Mouse (Mus musculus): ENCODE measurements at regions not wholly inside any gene's neighbourhood (a gene's known extent, or its start where the extent isn't known, plus 50 kb on each side); places are given as distances from the start of the nearest gene placed in this dataset.

GRCm38 (mm10) chr16:50736151-50737047 lies 145.4 kb upstream of the Ccdc54 start:
- Histone ChIP-seq H3K4me3 (ENCODE audit: inconsistent target) (peak overlapping the region; percentile 52), H3K27ac (peak overlapping the region; percentile 79), H3K36me3 (ENCODE audit: inconsistent target) (no peaks in the 10 kb centered on the region), H3K79me2 (ENCODE audit: inconsistent target) (peaks cover 10% of the 10 kb centered on the region)
- 9% methylated on average over 21 of the region's 21 CpGs for WGBS (ENCODE audit: missing documents)

- peaks cover 36% of the 10 kb centered on the region for H3K79me2 ChIP-seq (ENCODE audit: inconsistent target)
- H3K4me3 ChIP-seq (ENCODE audit: inconsistent target): no peak overlapping the region
- no peaks in the 10 kb centered on the region for H3K36me3 ChIP-seq (ENCODE audit: inconsistent target)
- no peak overlapping the region for H3K27ac ChIP-seq
- 98% methylated on average over 3 of the region's 3 CpGs for WGBS (ENCODE audit: missing documents)
These were observed 142.4 kb upstream of the Ccdc54 start for GRCm38 (mm10) chr16:50733359-50733758.

- H3K4me3 ChIP-seq (ENCODE audit: inconsistent target): peak overlapping the region; percentile 89
- H3K36me3 ChIP-seq (ENCODE audit: inconsistent target): peaks cover 5% of the 10 kb centered on the region; the same call in 1 of the 2 replicates
- H3K79me2 ChIP-seq (ENCODE audit: inconsistent target): peaks cover 36% of the 10 kb centered on the region
- peak overlapping the region; percentile 66 for H3K27ac ChIP-seq
- 2% methylated on average over 52 of the region's 58 CpGs for WGBS (ENCODE audit: missing documents)
These were observed 141.4 kb upstream of the Ccdc54 start for GRCm38 (mm10) chr16:50732082-50733006.

GRCm38 (mm10) chr16:50729341-50729740 lies 138.4 kb upstream of the Ccdc54 start:
- Histone ChIP-seq H3K27ac (no peak overlapping the region), H3K36me3 (ENCODE audit: inconsistent target) (peaks cover 10% of the 10 kb centered on the region; the same call in 1 of the 2 replicates), H3K4me3 (ENCODE audit: inconsistent target) (no peak overlapping the region), H3K79me2 (ENCODE audit: inconsistent target) (peaks cover 36% of the 10 kb centered on the region)
- WGBS (ENCODE audit: missing documents): 43% methylated on average over 5 of the region's 5 CpGs

- peaks cover 23% of the 10 kb centered on the region for H3K36me3 ChIP-seq (ENCODE audit: inconsistent target)
- no peak overlapping the region for H3K4me3 ChIP-seq (ENCODE audit: inconsistent target)
- H3K79me2 ChIP-seq (ENCODE audit: inconsistent target): no peaks in the 10 kb centered on the region
- no peak overlapping the region for H3K27ac ChIP-seq
- 100% methylated on average over 5 of the region's 6 CpGs for WGBS (ENCODE audit: missing documents)
These were observed 132.2 kb upstream of the Ccdc54 start for GRCm38 (mm10) chr16:50723144-50723543.

GRCm38 (mm10) chr16:50717306-50718017 lies 126.5 kb upstream of the Ccdc54 start:
- H3K27ac ChIP-seq: no peak overlapping the region
- peaks cover 13% of the 10 kb centered on the region for H3K36me3 ChIP-seq (ENCODE audit: inconsistent target)
- 54% methylated on average over 10 of the region's 10 CpGs for WGBS (ENCODE audit: missing documents)
- H3K4me3 ChIP-seq (ENCODE audit: inconsistent target): no peak overlapping the region
- H3K79me2 ChIP-seq (ENCODE audit: inconsistent target): no peaks in the 10 kb centered on the region

GRCm38 (mm10) chr16:50709727-50710126 lies 118.8 kb upstream of the Ccdc54 start:
- Histone ChIP-seq H3K36me3 (ENCODE audit: inconsistent target) (no peaks in the 10 kb centered on the region), H3K79me2 (ENCODE audit: inconsistent target) (no peaks in the 10 kb centered on the region), H3K27ac (no peak overlapping the region), H3K4me3 (ENCODE audit: inconsistent target) (no peak overlapping the region)
- 95% methylated on average over 6 of the region's 6 CpGs for WGBS (ENCODE audit: missing documents)

GRCm38 (mm10) chr16:50707906-50708305 lies 117.0 kb upstream of the Ccdc54 start:
- Histone ChIP-seq H3K27ac (no peak overlapping the region), H3K36me3 (ENCODE audit: inconsistent target) (no peaks in the 10 kb centered on the region), H3K79me2 (ENCODE audit: inconsistent target) (no peaks in the 10 kb centered on the region), H3K4me3 (ENCODE audit: inconsistent target) (no peak overlapping the region)
- 96% methylated on average over 2 of the region's 2 CpGs for WGBS (ENCODE audit: missing documents)

- H3K79me2 ChIP-seq (ENCODE audit: inconsistent target): no peaks in the 10 kb centered on the region
- WGBS (ENCODE audit: missing documents): 87% methylated on average over 4 of the region's 4 CpGs
- H3K27ac ChIP-seq: no peak overlapping the region
- no peak overlapping the region for H3K4me3 ChIP-seq (ENCODE audit: inconsistent target)
- no peaks in the 10 kb centered on the region for H3K36me3 ChIP-seq (ENCODE audit: inconsistent target)
These were observed 115.0 kb upstream of the Ccdc54 start for GRCm38 (mm10) chr16:50705921-50706320.

GRCm38 (mm10) chr16:50700811-50701517 lies 110.0 kb upstream of the Ccdc54 start:
- whole genome bisulfite sequencing (ENCODE audit: missing documents): 86% methylated on average over 8 of the region's 8 CpGs
- no peak overlapping the region for H3K27ac ChIP-seq
- H3K4me3 ChIP-seq (ENCODE audit: inconsistent target): no peak overlapping the region
- no peaks in the 10 kb centered on the region for H3K36me3 ChIP-seq (ENCODE audit: inconsistent target)
- H3K79me2 ChIP-seq (ENCODE audit: inconsistent target): no peaks in the 10 kb centered on the region

GRCm38 (mm10) chr16:50700123-50700522 lies 109.2 kb upstream of the Ccdc54 start:
- Histone ChIP-seq H3K27ac (0 out of 2 replicates have a peak overlapping the region, but pooled peaks have one; percentile 12), H3K4me3 (ENCODE audit: inconsistent target) (no peak overlapping the region), H3K79me2 (ENCODE audit: inconsistent target) (no peaks in the 10 kb centered on the region), H3K36me3 (ENCODE audit: inconsistent target) (no peaks in the 10 kb centered on the region)
- WGBS (ENCODE audit: missing documents): 13% methylated on average over 2 of the region's 2 CpGs

- WGBS (ENCODE audit: missing documents): 77% methylated on average over 2 of the region's 2 CpGs
- Histone ChIP-seq H3K27ac (no peak overlapping the region), H3K79me2 (ENCODE audit: inconsistent target) (no peaks in the 10 kb centered on the region), H3K4me3 (ENCODE audit: inconsistent target) (no peak overlapping the region), H3K36me3 (ENCODE audit: inconsistent target) (no peaks in the 10 kb centered on the region)
These were observed 106.8 kb upstream of the Ccdc54 start for GRCm38 (mm10) chr16:50697722-50698121.

GRCm38 (mm10) chr16:50696052-50696451 lies 105.1 kb upstream of the Ccdc54 start:
- H3K36me3 ChIP-seq (ENCODE audit: inconsistent target): no peaks in the 10 kb centered on the region
- no peak overlapping the region for H3K4me3 ChIP-seq (ENCODE audit: inconsistent target)
- H3K27ac ChIP-seq: no peak overlapping the region
- WGBS (ENCODE audit: missing documents): 81% methylated on average over 4 of the region's 4 CpGs
- H3K79me2 ChIP-seq (ENCODE audit: inconsistent target): no peaks in the 10 kb centered on the region

- Histone ChIP-seq H3K36me3 (ENCODE audit: inconsistent target) (no peaks in the 10 kb centered on the region), H3K27ac (no peak overlapping the region), H3K4me3 (ENCODE audit: inconsistent target) (no peak overlapping the region), H3K79me2 (ENCODE audit: inconsistent target) (no peaks in the 10 kb centered on the region)
- WGBS (ENCODE audit: missing documents): 41% methylated on average over 2 of the region's 2 CpGs
These were observed 103.1 kb upstream of the Ccdc54 start for GRCm38 (mm10) chr16:50694045-50694444.
